Mouse (Mus musculus) stomach, postnatal 0 days (tissue): Measurements from ENCODE around the gene Kifc1.
"Not testable (repeated sequence)": the region's sequence is repeated elsewhere in the genome, so short reads cannot be mapped to it uniquely, and the experiment has no call there.

Experiments
- CTCF ChIP-seq: IDR thresholded peaks from 2 replicates; pipeline ENCODE4 v1.5.1; 2016; ENCODE audit warnings: antibody characterized with exemption, low read depth, mild to moderate bottlenecking, moderate library complexity
- EP300 ChIP-seq: optimal IDR thresholded peaks from 2 replicates; pipeline ENCODE3; 2016; ENCODE audit warnings: antibody characterized with exemption

DNA sequence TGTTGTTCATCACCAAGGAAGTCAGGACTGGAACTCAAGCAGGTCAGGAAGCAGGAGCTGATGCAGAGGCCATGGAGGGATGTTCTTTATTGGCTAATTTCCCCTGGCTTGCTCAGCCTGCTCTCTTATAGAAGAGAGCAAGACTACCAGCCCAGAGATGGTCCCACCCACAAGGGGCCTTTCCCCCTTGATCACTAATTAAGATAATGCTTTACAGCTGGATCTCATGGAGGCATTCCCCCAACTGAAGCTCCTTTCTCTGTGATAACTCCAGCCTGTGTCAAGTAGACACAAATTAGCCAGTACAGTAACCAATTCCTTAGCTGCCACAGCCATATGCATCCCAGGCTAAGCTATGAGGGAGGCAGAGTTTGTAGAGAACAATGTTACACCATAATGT is 2.2 kb downstream of the Kifc1 start:
- not testable (repeated sequence) for TF ChIP-seq CTCF, EP300
